Mouse (Mus musculus): ENCODE data around the gene Thoc5.

DNA sequence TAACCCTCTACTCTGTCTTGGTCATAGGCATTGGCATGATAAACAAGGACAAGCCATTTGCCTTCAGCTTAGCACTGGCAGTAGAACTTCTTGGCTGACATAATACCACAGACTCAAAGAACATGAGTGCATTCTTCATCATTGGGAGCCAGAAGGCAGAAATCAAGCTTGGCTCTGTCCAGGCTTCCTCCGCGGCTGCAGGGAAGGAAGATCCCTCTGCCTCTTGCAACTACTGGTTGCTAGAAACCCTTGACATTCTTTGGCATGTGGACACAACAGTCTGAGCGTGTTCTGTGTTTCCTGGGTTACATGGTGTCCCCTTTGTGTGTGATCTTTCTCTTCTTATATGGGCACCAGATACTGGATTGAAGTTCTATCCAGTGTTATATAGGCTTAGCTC lies 8.1 kb upstream of the Thoc5 start:
- TF ChIP-seq POLR2A (IDR thresholded peaks at IDR 0.05; ENCODE audit: extremely low read depth, insufficient read depth, low read length) (no peak), CTCF (IDR thresholded peaks at IDR 0.05; ENCODE audit: extremely low read depth, insufficient read depth, low read length) (no peak)

Measured in cortical plate, adult 2 months (tissue).